Mouse (Mus musculus): ENCODE data around the gene Slc5a12. TPM values are rescaled to one million over a fixed set of nuclear protein-coding genes. Genes with fewer than 3 reads are reported as not detected.

Slc5a12 gene
- total and polyA plus RNA-seq, 2 experiments from 2014 or later, result not detected

DNA sequence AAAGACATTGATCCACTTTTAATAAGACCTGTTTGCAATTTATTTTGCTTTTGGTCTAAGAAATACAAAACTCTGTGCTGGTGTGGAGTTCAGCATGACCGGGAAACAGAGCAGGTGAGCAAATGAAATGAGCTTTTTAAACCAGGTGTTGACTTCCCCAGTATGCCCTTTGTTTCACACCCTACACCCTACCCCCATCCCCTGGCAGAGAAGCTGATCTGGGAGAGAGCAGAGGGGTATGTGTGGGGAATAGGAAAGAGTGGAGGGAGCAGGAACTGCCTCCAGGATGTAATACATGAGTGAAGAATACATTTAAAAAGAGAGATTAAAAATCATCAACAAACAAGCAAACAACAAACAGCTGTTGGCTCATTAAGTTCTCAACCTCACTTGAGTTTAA lies 47.3 kb downstream of the Slc5a12 start:
- Histone ChIP-seq H3K4me1 (ENCODE audit: insufficient read depth, low read length) (no peaks in the 10 kb centered on the region), H3K36me3 (ENCODE audit: insufficient read depth, low read length) (no peaks in the 10 kb centered on the region), H3K4me3 (ENCODE audit: low read length) (no peak overlapping the region), H3K9ac (replicated peaks; ENCODE audit: low read length) (no peak overlapping the region), H3K27ac (no peak overlapping the region), H3K9me3 (ENCODE audit: low read length) (no peaks in the 10 kb centered on the region), H3K27me3 (ENCODE audit: insufficient read depth, low read length) (no peaks in the 10 kb centered on the region), H3K4me2 (ENCODE audit: low read depth, low read length) (no peak overlapping the region)
- 76% methylated on average over 1 of the region's 1 CpGs for WGBS
- TF ChIP-seq CTCF (IDR thresholded peaks at IDR 0.05; ENCODE audit: low read depth), result no peak
- DNase-seq (ENCODE audit: low spot score) (no peak), ATAC-seq (no peak)

DNA sequence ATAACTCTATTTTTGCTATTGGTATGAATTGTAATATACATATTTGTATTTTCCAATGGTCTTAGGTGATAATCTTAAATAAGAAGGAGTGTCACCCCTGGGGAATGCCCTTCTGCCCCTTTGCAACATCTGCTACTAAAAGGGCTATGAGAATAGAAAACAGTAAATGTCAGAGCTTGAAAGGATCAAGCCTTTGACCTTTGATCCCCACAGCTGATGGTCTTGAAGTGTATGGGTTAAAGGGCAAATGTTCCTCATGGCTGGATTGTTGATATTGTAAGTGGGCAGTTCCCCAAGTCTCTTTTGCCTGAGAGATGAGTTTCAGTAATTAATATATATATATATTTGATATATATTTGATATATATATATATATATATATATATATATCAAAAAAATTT lies 47.7 kb downstream of the Slc5a12 start:
- Histone ChIP-seq H3K27ac (no peak overlapping the region), H3K4me2 (ENCODE audit: low read depth, low read length) (no peak overlapping the region), H3K36me3 (ENCODE audit: insufficient read depth, low read length) (no peaks in the 10 kb centered on the region), H3K9ac (replicated peaks; ENCODE audit: low read length) (no peak overlapping the region), H3K4me1 (ENCODE audit: insufficient read depth, low read length) (no peaks in the 10 kb centered on the region), H3K4me3 (ENCODE audit: low read length) (no peak overlapping the region), H3K9me3 (ENCODE audit: low read length) (no peaks in the 10 kb centered on the region), H3K27me3 (ENCODE audit: insufficient read depth, low read length) (no peaks in the 10 kb centered on the region)
- no peak for DNase-seq (ENCODE audit: low spot score)
- no peak for TF ChIP-seq CTCF (IDR thresholded peaks at IDR 0.05; ENCODE audit: low read depth)
- ATAC-seq, result no peak

DNA sequence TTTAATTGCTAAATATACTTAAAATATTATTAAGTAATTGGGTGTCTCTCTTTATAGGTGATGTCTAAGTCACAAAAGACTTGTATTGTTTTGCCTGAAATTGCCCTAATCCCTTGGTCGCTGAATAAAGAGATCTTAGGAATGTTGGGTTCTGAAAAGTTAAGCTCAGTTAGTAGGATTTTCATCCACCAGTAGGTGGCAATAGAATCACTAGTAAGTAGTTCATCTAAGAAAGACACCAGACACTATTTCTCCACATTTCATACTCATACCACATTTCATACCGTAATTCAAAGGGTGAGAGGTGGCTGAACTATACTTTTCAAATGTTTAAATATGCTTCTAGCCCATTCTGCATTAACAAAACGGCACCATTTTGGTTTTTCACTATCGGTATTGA lies 66.2 kb downstream of the Slc5a12 start:
- Histone ChIP-seq H3K27me3 (ENCODE audit: insufficient read depth, low read length) (no peaks in the 10 kb centered on the region), H3K36me3 (ENCODE audit: insufficient read depth, low read length) (no peaks in the 10 kb centered on the region), H3K4me2 (ENCODE audit: low read depth, low read length) (no peak overlapping the region), H3K27ac (no peak overlapping the region), H3K9ac (replicated peaks; ENCODE audit: low read length) (no peak overlapping the region), H3K4me3 (ENCODE audit: low read length) (no peak overlapping the region), H3K9me3 (ENCODE audit: low read length) (no peaks in the 10 kb centered on the region), H3K4me1 (ENCODE audit: insufficient read depth, low read length) (no peaks in the 10 kb centered on the region)
- no peak for ATAC-seq
- DNase-seq (ENCODE audit: low spot score), result peak; percentile 85
- 48% methylated on average over 4 of the region's 4 CpGs for WGBS
- TF ChIP-seq CTCF (IDR thresholded peaks at IDR 0.05; ENCODE audit: low read depth), result peak; percentile 73

- Histone ChIP-seq H3K4me1 (ENCODE audit: insufficient read depth, low read length) (no peaks in the 10 kb centered on the region), H3K4me2 (ENCODE audit: low read depth, low read length) (no peak overlapping the region), H3K4me3 (ENCODE audit: low read length) (no peak overlapping the region), H3K9me3 (ENCODE audit: low read length) (no peaks in the 10 kb centered on the region), H3K27ac (no peak overlapping the region), H3K27me3 (ENCODE audit: insufficient read depth, low read length) (no peaks in the 10 kb centered on the region), H3K9ac (replicated peaks; ENCODE audit: low read length) (no peak overlapping the region), H3K36me3 (ENCODE audit: insufficient read depth, low read length) (no peaks in the 10 kb centered on the region)
- TF ChIP-seq CTCF (IDR thresholded peaks at IDR 0.05; ENCODE audit: low read depth), result no peak
- WGBS, result 89% methylated on average over 2 of the region's 2 CpGs
- ATAC-seq (no peak), DNase-seq (ENCODE audit: low spot score) (no peak)
These were observed 74.0 kb downstream of the Slc5a12 start for GRCm38 (mm10) chr2:110671071-110671624.

Other genes with a start within 250 kb of the Slc5a12 start
- 8.2 and 11.7 TPM in 2 replicates for gene Fibin, start 234.1 kb upstream of the Slc5a12 start, total RNA-seq (2014; rRNA removed)
- gene Fibin, start 234.1 kb upstream of the Slc5a12 start, polyA plus RNA-seq (2015; fragmentation: Nextera tagmentation; extraction: Ambion mirVana), result 8.9 and 9.6 TPM in 2 replicates
- 0.18 and 0.63 TPM in 2 replicates for gene Muc15, start 124.0 kb downstream of the Slc5a12 start, total RNA-seq (2014; rRNA removed)
- gene Muc15, start 124.0 kb downstream of the Slc5a12 start, polyA plus RNA-seq (2015; fragmentation: Nextera tagmentation; extraction: Ambion mirVana), result 0.46 and 0.48 TPM in 2 replicates